Comparison of ENCODE assay signal across 8 mouse cellular contexts in genomic region chr11:75486601-75487285, GRCm38 (mm10). TPM values are rescaled to one million over a fixed set of nuclear protein-coding genes. Genes with fewer than 3 reads are reported as not detected.
DNase-seq lines count a peak whose midpoint lies in the region; ATAC-seq lines count a peak whose summit lies in the region.

Gene Prpf8, plus strand, starts transcription at chr11:75486816.

- peaks cover 32% of the 10 kb centered on the region for H3K36me3 ChIP-seq in hindbrain, embryonic 12.5 days

- H3K27ac ChIP-seq in hindbrain, embryonic 12.5 days: peak within 1 kb of the TSS; percentile 82

- peak; percentile 96 for DNase-seq in Muller cell, postnatal 12 days (ENCODE audit: inconsistent ontology term)
- peak; percentile 97 for DNase-seq in cerebellum, adult 9-11 months
- peak; percentile 96 to 98 for DNase-seq in frontal cortex, postnatal 10 days (ENCODE audit: low spot score in 2 of 2)
- peak; percentile 99 for DNase-seq in layer of hippocampus, postnatal 14 days (ENCODE audit: low spot score in 2 of 2)
- peak; percentile 96 for DNase-seq in lung, postnatal 14 days
- peak; percentile 95 for DNase-seq in retina, adult 2 months (ENCODE audit: low read depth, low spot score)
- peak; percentile 96 to 97 for DNase-seq in thymus, postnatal 36 days

- peaks cover 13% of the 10 kb centered on the region for H3K4me1 ChIP-seq in hindbrain, embryonic 12.5 days

- WGBS in hindbrain, embryonic 12.5 days: under 1% methylated on average over 52 of the region's 52 CpGs

- peak within 1 kb of the TSS; percentile 96 for H3K9ac ChIP-seq in hindbrain, embryonic 12.5 days

- no peaks in the 10 kb centered on the region for H3K9me3 ChIP-seq in hindbrain, embryonic 12.5 days (replicated peaks)

- no peaks in the 10 kb centered on the region for H3K27me3 ChIP-seq in hindbrain, embryonic 12.5 days

- peak within 1 kb of the TSS; percentile 94 for H3K4me2 ChIP-seq in hindbrain, embryonic 12.5 days (replicated peaks)

- peak; percentile 99 for ATAC-seq in hindbrain, embryonic 12.5 days (ENCODE audit: low FRiP score)

- peak within 1 kb of the TSS; percentile 97 for H3K4me3 ChIP-seq in hindbrain, embryonic 12.5 days

RNA-seq across cellular contexts. Expression of gene Prpf8, which starts in this region (rescaled TPM):
- polyA plus RNA-seq in hindbrain, embryonic 12.5 days (2016; fragmentation: Nextera tagmentation; extraction: Ambion mirVana): 68.9 and 74.2 TPM in 2 replicates
- 100 to 1,000 TPM; 111 to 113 TPM for total RNA-seq in layer of hippocampus, postnatal 14 days (2021)

Comparison
In these comparisons a context has a peak if more than half of its experiments do, and no peak if none do; other contexts are left out.
1. Peak in every context shown above with its lines: DNase-seq, ATAC-seq, H3K4me3 ChIP-seq and H3K27ac ChIP-seq.